Mouse (Mus musculus) liver, embryonic 16.5 days (tissue): ENCODE measurements around the gene Smim24. TPM values are rescaled to one million over a fixed set of nuclear protein-coding genes. Genes with fewer than 3 reads are reported as not detected.

Source experiments
- ATAC-seq: fragments of 200-750 bp; cut with Nextera tagmentation; 2 replicates; pipeline ENCODE4 v1.8.0; 2017; ENCODE audit warnings: low read depth, mild to moderate bottlenecking, moderate number of reproducible peaks, moderate library complexity
- H3K27ac ChIP-seq: fragments of 300-500 bp; sonication (generic); 2 replicates; pipeline ENCODE4 v1.5.1; 2014; ENCODE audit warnings: mild to moderate bottlenecking, low read length
- H3K27me3 ChIP-seq: fragments of 300-500 bp; sonication (generic); 2 replicates; pipeline ENCODE4 v1.6.1; 2014; ENCODE audit warnings: low read depth, low read length, mixed read lengths; ENCODE audit not compliant: control insufficient read depth, insufficient read depth
- H3K36me3 ChIP-seq: fragments of 300-500 bp; sonication (generic); 2 replicates; pipeline ENCODE4 v1.6.1; 2014; ENCODE audit warnings: mild to moderate bottlenecking; ENCODE audit not compliant: control insufficient read depth, insufficient read depth
- H3K4me1 ChIP-seq: fragments of 300-500 bp; sonication (generic); 2 replicates; pipeline ENCODE4 v1.6.1; 2014; ENCODE audit warnings: low read depth, low read length, mixed read lengths; ENCODE audit not compliant: control insufficient read depth
- H3K4me2 ChIP-seq: fragments of 300-500 bp; sonication (generic); 2 replicates; pipeline ENCODE4 v1.6.1; 2014; ENCODE audit warnings: low read depth, low read length, mixed read lengths
- H3K4me3 ChIP-seq: fragments of 300-500 bp; sonication (generic); 2 replicates; pipeline ENCODE4 v1.5.1; 2014; ENCODE audit warnings: low read depth, mild to moderate bottlenecking, low read length
- H3K9ac ChIP-seq: fragments of 300-500 bp; sonication (generic); 2 replicates; pipeline ENCODE4 v1.6.1; 2014; ENCODE audit warnings: low read depth, low read length
- H3K9me3 ChIP-seq: fragments of 300-500 bp; sonication (generic); replicated peaks from 2 replicates; pipeline ENCODE4 v1.6.1; 2016; ENCODE audit warnings: low read length; ENCODE audit not compliant: control insufficient read depth
- WGBS: fragments of 180-500 bp; shearing (Covaris S2); extraction: QIAGEN DNeasy Blood & Tissue Kit; methylation state at CpG from one replicate; pipeline ENCODE4 v1.1.7; 2014; ENCODE audit not compliant: insufficient replicate concordance; 5-methylcytosine and 5-hydroxymethylcytosine counted together
- polyA plus RNA-seq: library from polyadenylated mRNA; unstranded; fragments of >200 nt; fragmentation: Nextera tagmentation; extraction: Ambion mirVana; gene quantifications from 2 replicates; pipeline ENCODE4 v1.2.1, GENCODE M21; 2015

Smim24 gene
- polyA plus RNA-seq, 1 experiment from 2014 or later, result 4.1 TPM

DNA sequence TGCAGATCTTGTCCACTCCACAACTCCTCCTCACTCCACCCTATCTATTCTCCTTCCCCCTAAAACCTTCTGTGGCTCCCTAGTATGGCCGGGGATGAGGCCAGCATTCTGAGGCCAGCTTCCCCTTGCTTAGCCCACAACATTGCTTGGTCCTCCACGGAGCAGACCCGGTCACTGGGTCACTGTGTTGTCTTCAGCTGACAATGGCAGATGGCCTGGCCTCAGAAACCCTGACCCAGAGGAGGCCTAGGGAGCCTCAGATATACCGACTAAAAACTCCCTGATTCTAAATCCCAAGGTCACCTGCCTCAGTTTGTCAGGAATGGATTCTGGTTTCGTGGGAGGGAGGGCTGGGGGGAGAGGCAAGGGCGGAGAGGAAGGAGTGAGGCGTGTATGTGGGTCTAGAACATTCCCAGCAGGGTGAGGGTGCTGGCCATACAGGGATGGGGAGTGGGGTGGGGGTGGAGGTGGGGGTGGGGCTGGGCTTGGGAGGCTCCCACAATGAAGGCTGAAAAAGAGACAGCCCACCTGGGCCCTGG lies 9.4 kb downstream of the Smim24 start:
- Histone ChIP-seq H3K36me3 (no peaks in the 10 kb centered on the region), H3K9ac (no peak overlapping the region; the same call in 1 of the 2 replicates), H3K9me3 (no peaks in the 10 kb centered on the region), H3K4me3 (no peak overlapping the region), H3K27me3 (peaks cover 23% of the 10 kb centered on the region), H3K4me1 (peaks cover 18% of the 10 kb centered on the region), H3K4me2 (no peak overlapping the region), H3K27ac (peak overlapping the region; percentile 61)
- peak; percentile 9; the same call in 1 of the 2 replicates for ATAC-seq
- 44% methylated on average over 7 of the region's 7 CpGs for WGBS

GRCm38 (mm10) chr10:81403511-81403910 lies 10.7 kb downstream of the Smim24 start:
- H3K4me1 ChIP-seq, result peaks cover 28% of the 10 kb centered on the region
- H3K9ac ChIP-seq, result no peak overlapping the region
- no peak overlapping the region for H3K4me3 ChIP-seq
- no peak overlapping the region for H3K4me2 ChIP-seq
- 74% methylated on average over 10 of the region's 10 CpGs for WGBS
- no peak for ATAC-seq
- H3K27me3 ChIP-seq, result peaks cover 35% of the 10 kb centered on the region
- H3K36me3 ChIP-seq, result no peaks in the 10 kb centered on the region
- H3K27ac ChIP-seq, result no peak overlapping the region
- no peaks in the 10 kb centered on the region for H3K9me3 ChIP-seq

GRCm38 (mm10) chr10:81404082-81404481 lies 11.2 kb downstream of the Smim24 start:
- H3K27me3 ChIP-seq, result peaks cover 39% of the 10 kb centered on the region
- 33% methylated on average over 9 of the region's 9 CpGs for WGBS
- no peak overlapping the region for H3K4me2 ChIP-seq
- peaks cover 33% of the 10 kb centered on the region for H3K4me1 ChIP-seq
- H3K9me3 ChIP-seq, result no peaks in the 10 kb centered on the region
- H3K36me3 ChIP-seq, result no peaks in the 10 kb centered on the region
- no peak overlapping the region for H3K4me3 ChIP-seq
- no peak overlapping the region for H3K27ac ChIP-seq
- no peak overlapping the region for H3K9ac ChIP-seq
- ATAC-seq, result no peak

DNA sequence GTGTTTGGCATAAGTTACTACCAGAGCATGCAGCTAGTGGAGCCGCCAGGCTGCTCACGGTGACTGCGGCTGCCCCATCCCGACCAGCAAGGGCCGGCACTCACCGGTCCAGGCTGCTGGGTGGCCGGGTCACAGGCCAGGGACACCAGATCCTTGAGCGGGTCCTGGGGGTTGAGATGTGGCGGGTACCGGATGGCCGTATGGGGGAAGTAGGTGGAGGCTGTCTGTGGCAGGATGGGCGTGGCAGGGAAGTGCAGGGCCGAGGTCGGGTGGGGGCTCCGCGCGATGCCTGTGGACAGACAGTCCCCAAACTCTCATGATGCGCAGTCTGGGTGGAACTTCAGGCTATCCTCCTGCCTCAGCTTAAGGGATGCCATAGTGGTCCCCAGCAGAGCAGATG lies 11.9 kb downstream of the Smim24 start:
- H3K36me3 ChIP-seq, result no peaks in the 10 kb centered on the region
- H3K4me1 ChIP-seq, result peaks cover 39% of the 10 kb centered on the region
- H3K4me3 ChIP-seq, result no peak overlapping the region
- ATAC-seq, result no peak
- H3K4me2 ChIP-seq, result peak overlapping the region; percentile 21; the same call in 1 of the 2 replicates
- no peaks in the 10 kb centered on the region for H3K9me3 ChIP-seq
- H3K27me3 ChIP-seq, result peaks cover 39% of the 10 kb centered on the region
- no peak overlapping the region for H3K9ac ChIP-seq
- H3K27ac ChIP-seq, result no peak overlapping the region
- 26% methylated on average over 18 of the region's 18 CpGs for WGBS

DNA sequence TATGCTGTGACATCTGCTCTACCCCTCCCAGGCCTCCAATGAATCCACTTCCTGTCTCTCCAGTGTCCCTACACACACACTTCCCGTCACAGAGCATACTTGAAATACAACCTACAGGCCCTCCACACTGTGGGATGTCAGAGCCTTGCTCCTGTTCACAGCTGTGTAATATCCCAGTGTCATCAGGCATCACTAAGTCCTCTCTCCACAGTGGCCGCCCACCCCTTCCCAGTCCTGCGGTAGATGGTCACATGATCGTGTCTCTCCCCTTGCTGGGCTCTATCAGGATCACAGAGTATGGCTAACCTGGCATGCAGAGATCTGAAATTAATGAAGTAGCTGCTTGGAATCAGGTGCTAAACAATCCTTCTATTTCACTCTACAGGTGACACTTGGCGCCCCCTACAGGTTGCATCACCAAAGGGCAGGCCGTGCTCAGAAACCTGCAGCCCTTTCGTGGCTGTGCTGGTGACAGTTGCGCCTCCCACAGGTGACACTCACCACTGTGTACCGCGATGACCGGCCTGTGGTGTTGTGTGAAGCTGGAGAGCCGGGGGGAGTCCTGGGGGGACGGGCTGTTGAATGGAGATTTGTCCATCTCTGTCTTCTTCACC lies 12.8 kb downstream of the Smim24 start:
- H3K4me2 ChIP-seq, result no peak overlapping the region
- H3K27ac ChIP-seq, result no peak overlapping the region
- H3K4me1 ChIP-seq, result peaks cover 44% of the 10 kb centered on the region
- H3K27me3 ChIP-seq, result peaks cover 39% of the 10 kb centered on the region
- H3K9ac ChIP-seq, result no peak overlapping the region
- no peak for ATAC-seq
- no peaks in the 10 kb centered on the region for H3K36me3 ChIP-seq
- H3K9me3 ChIP-seq, result no peaks in the 10 kb centered on the region
- WGBS, result 37% methylated on average over 13 of the region's 13 CpGs
- H3K4me3 ChIP-seq, result no peak overlapping the region

GRCm38 (mm10) chr10:81406504-81407440 lies 13.9 kb downstream of the Smim24 start:
- ATAC-seq, result no peak
- H3K9me3 ChIP-seq, result no peaks in the 10 kb centered on the region
- no peak overlapping the region for H3K27ac ChIP-seq
- H3K4me2 ChIP-seq, result peak overlapping the region; percentile 28; the same call in 1 of the 2 replicates
- peak overlapping the region; percentile 40 for H3K4me3 ChIP-seq
- H3K27me3 ChIP-seq, result peaks cover 39% of the 10 kb centered on the region
- WGBS, result 21% methylated on average over 24 of the region's 24 CpGs
- H3K9ac ChIP-seq, result no peak overlapping the region; the same call in 1 of the 2 replicates
- no peaks in the 10 kb centered on the region for H3K36me3 ChIP-seq
- H3K4me1 ChIP-seq, result peaks cover 45% of the 10 kb centered on the region

DNA sequence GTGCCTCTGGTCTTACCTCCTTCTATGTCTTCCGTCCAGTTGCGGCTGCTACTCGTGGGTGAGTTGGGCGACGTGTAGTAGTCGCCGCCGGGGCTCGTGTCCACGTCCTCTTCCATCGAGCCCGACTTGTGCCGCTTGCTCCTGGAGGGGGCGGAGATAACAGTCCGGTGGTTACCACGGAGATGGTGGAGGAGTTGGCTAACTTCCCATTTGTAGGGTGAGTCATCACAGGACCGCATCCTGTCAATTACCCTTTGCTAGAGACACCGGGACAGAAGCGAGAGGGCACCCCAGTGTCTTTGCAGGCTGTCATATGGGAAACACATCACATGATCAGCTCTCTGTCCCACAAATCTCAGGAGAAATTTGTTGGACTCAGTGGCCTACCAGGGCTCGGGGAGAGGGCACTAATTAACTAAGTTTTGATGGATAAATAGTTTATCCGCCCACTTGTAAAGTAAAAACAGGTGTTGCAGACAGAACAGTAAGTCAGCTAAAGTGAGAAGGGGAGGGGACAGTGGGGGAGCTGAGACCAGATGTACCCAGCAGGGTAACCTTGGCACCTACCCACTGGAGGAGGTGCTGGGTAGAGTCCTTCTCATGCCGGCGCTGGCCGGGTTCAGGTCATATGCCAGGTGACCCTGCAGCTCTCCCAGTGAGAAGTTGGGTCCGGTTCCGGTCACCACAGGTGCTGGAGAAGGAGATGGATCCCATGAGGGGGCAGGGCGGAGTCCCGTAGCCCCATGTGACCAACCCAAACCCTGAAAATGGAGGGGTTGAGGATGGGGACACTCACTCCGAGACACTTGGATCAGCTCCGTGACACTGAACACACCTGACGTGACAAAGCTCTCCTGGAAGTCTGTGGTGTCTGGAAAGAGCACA lies 14.9 kb downstream of the Smim24 start:
- Histone ChIP-seq H3K9me3 (no peaks in the 10 kb centered on the region), H3K4me3 (peak overlapping the region; percentile 40), H3K27ac (peak overlapping the region; percentile 63), H3K4me2 (peak overlapping the region; percentile 28), H3K27me3 (peaks cover 39% of the 10 kb centered on the region), H3K4me1 (peaks cover 45% of the 10 kb centered on the region), H3K9ac (no peak overlapping the region; the same call in 1 of the 2 replicates), H3K36me3 (no peaks in the 10 kb centered on the region)
- ATAC-seq, result peak; percentile 39
- WGBS, result 20% methylated on average over 31 of the region's 31 CpGs

- no peak overlapping the region; the same call in 1 of the 2 replicates for H3K4me2 ChIP-seq
- peaks cover 50% of the 10 kb centered on the region for H3K4me1 ChIP-seq
- H3K4me3 ChIP-seq, result no peak overlapping the region
- no peaks in the 10 kb centered on the region for H3K36me3 ChIP-seq
- no peak overlapping the region; the same call in 1 of the 2 replicates for H3K9ac ChIP-seq
- WGBS, result 26% methylated on average over 13 of the region's 13 CpGs
- no peak for ATAC-seq
- peak overlapping the region; percentile 63 for H3K27ac ChIP-seq
- no peaks in the 10 kb centered on the region for H3K9me3 ChIP-seq
- H3K27me3 ChIP-seq, result peaks cover 39% of the 10 kb centered on the region
These were observed 15.5 kb downstream of the Smim24 start for GRCm38 (mm10) chr10:81408424-81408729.
